Mouse (Mus musculus) cortical plate, adult 2 months (tissue): Measurements from ENCODE around the gene Sin3b.

ENCODE experiments used
- CTCF ChIP-seq: fragments of 200-500 bp; IDR thresholded peaks from 2 replicates; pipeline ENCODE4 v1.5.1; 2011; ENCODE audit warnings: mild to moderate bottlenecking, control low read depth, low read length; ENCODE audit not compliant: insufficient read depth; ENCODE audit errors: extremely low read depth
- POLR2A ChIP-seq: fragments of 200-500 bp; IDR thresholded peaks from 2 replicates; pipeline ENCODE4 v1.6.1; 2011; ENCODE audit warnings: mild to moderate bottlenecking, low read length, control low read depth; ENCODE audit not compliant: insufficient read depth; ENCODE audit errors: extremely low read depth

- TF ChIP-seq POLR2A (no peak), CTCF (no peak)
Observed at GRCm38 (mm10) chr8:72712569-72712968, 10.5 kb upstream of the Sin3b start.
